12 mouse cellular contexts compared by ENCODE assay signal in genomic region chr11:113630642-113631041, GRCm38 (mm10). TPM values are rescaled to one million over a fixed set of nuclear protein-coding genes. Genes with fewer than 3 reads are reported as not detected.
DNase-seq lines count a peak whose midpoint lies in the region; ATAC-seq and TF ChIP-seq lines count a peak whose summit lies in the region.
"Had no signal": no experiment of that assay in that cellular context is flagged by ENCODE, and none has a peak within 500 bp of the region (broad histone marks: within the 10 kb centered on the region; RNA-seq: fewer than 3 reads in every experiment).

No protein-coding gene starts in this region.

- no peaks in the 10 kb centered on the region for H3K36me3 ChIP-seq in intestine, postnatal 0 days (ENCODE audit: control insufficient read depth, insufficient read depth)
- no peaks in the 10 kb centered on the region for H3K36me3 ChIP-seq in intestine, embryonic 16.5 days (ENCODE audit: control insufficient read depth, insufficient read depth, low read length)
- H3K36me3 ChIP-seq: heart, embryonic 15.5 days had no signal

- no peak overlapping the region for H3K9ac ChIP-seq in intestine, postnatal 0 days (ENCODE audit: low read depth, low read length)
- H3K9ac ChIP-seq in intestine, embryonic 16.5 days (ENCODE audit: low read depth, low read length): no peak overlapping the region
- H3K9ac ChIP-seq: heart, embryonic 15.5 days had no signal

- H3K27me3 ChIP-seq in intestine, postnatal 0 days (replicated peaks; ENCODE audit: control insufficient read depth, insufficient read depth, low read length): no peaks in the 10 kb centered on the region
- peaks cover 2% of the 10 kb centered on the region; the same call in 1 of the 2 replicates for H3K27me3 ChIP-seq in intestine, embryonic 16.5 days (replicated peaks; ENCODE audit: control insufficient read depth, insufficient read depth, low read length)
- H3K27me3 ChIP-seq: heart, embryonic 15.5 days had no signal

- no peak overlapping the region for H3K27ac ChIP-seq in intestine, postnatal 0 days (ENCODE audit: low read depth, low read length)
- H3K27ac ChIP-seq in intestine, embryonic 16.5 days (ENCODE audit: low read length): no peak overlapping the region
- H3K27ac ChIP-seq: heart, embryonic 15.5 days had no signal

- 50% methylated on average over 7 of the region's 7 CpGs for WGBS in intestine, postnatal 0 days
- 59% methylated on average over 7 of the region's 7 CpGs for WGBS in intestine, embryonic 16.5 days

- no peaks in the 10 kb centered on the region for H3K9me3 ChIP-seq in intestine, postnatal 0 days (ENCODE audit: control insufficient read depth)
- no peaks in the 10 kb centered on the region for H3K9me3 ChIP-seq in intestine, embryonic 16.5 days (ENCODE audit: control insufficient read depth, low read length)
- H3K9me3 ChIP-seq: heart, embryonic 15.5 days had no signal

- TF ChIP-seq CTCF in intestine, postnatal 0 days (IDR thresholded peaks at IDR 0.05; ENCODE audit: low read depth): peak; percentile 69

- no peak overlapping the region for H3K4me3 ChIP-seq in intestine, postnatal 0 days (ENCODE audit: low read depth, low read length)
- H3K4me3 ChIP-seq in intestine, embryonic 16.5 days (ENCODE audit: low read length): no peak overlapping the region
- H3K4me3 ChIP-seq: heart, embryonic 15.5 days had no signal

- peak; percentile 25 for DNase-seq in CD4-positive, CD25-positive, alpha-beta regulatory T cell, adult 2 months (ENCODE audit: low read depth, low spot score)
- peak; percentile 33 for DNase-seq in thymus, postnatal 0 days (ENCODE audit: low spot score)
- DNase-seq in thymus, postnatal 10 days (ENCODE audit: low spot score in 2 of 2): no peak
- DNase-seq in right cerebral cortex, adult 2 months (ENCODE audit: low spot score in 2 of 2): no peak
- DNase-seq in adrenal gland, postnatal 25 days: no peak
- DNase-seq: kidney, adult 8-10 months; thymus, postnatal 4 days had no signal

- H3K4me2 ChIP-seq in intestine, postnatal 0 days (replicated peaks; ENCODE audit: low read depth): 0 out of 2 replicates have a peak overlapping the region, but pooled peaks have one; percentile 57
- H3K4me2 ChIP-seq in intestine, embryonic 16.5 days (ENCODE audit: low read depth, low read length): no peak overlapping the region
- H3K4me2 ChIP-seq: heart, embryonic 15.5 days had no signal

- peaks cover 3% of the 10 kb centered on the region; the same call in 1 of the 2 replicates for H3K4me1 ChIP-seq in intestine, postnatal 0 days (replicated peaks; ENCODE audit: control insufficient read depth, insufficient read depth, low read length)
- H3K4me1 ChIP-seq in intestine, embryonic 16.5 days (ENCODE audit: control insufficient read depth, insufficient read depth, low read length): peaks cover 4% of the 10 kb centered on the region; the same call in 1 of the 2 replicates
- H3K4me1 ChIP-seq: heart, embryonic 15.5 days had no signal

- no peak for ATAC-seq in CD4-positive, CD25-positive, alpha-beta regulatory T cell, adult 4 months
- ATAC-seq in intestine, postnatal 0 days: no peak
- no peak for ATAC-seq in intestine, embryonic 16.5 days

RNA-seq across cellular contexts. Expression of gene Sstr2, which starts 11.5 kb away (rescaled TPM):
- under 1 TPM in 1 of 2 experiments, not detected in 1; 0.35 TPM for polyA plus RNA-seq in CD4-positive, CD25-positive, alpha-beta regulatory T cell, adult 4 months (2017; shearing (Covaris generic))
- 0.99 and 1.0 TPM in 2 replicates for polyA plus RNA-seq in intestine, postnatal 0 days (2015; fragmentation: Nextera tagmentation; extraction: Ambion mirVana)
- 0.62 and 1.3 TPM in 2 replicates for polyA plus RNA-seq in intestine, embryonic 16.5 days (2015; fragmentation: Nextera tagmentation; extraction: Ambion mirVana)
- 3.4 and 4.0 TPM in 2 replicates for polyA plus RNA-seq in thymus, postnatal 0 days (2015; fragmentation: Nextera tagmentation; extraction: Ambion mirVana)
- total RNA-seq in adrenal gland, postnatal 25 days (2021): 0.85 and 2.6 TPM in 2 replicates
- total RNA-seq: gastrocnemius, adult 18-20 months had no signal

RNA-seq across cellular contexts. Expression of gene Cog1, which starts 18.3 kb away (rescaled TPM):
- 10 to 100 TPM; 15.4 to 19.3 TPM for polyA plus RNA-seq in CD4-positive, CD25-positive, alpha-beta regulatory T cell, adult 4 months (2017; shearing (Covaris generic))
- 19.6 and 20.9 TPM in 2 replicates for polyA plus RNA-seq in intestine, postnatal 0 days (2015; fragmentation: Nextera tagmentation; extraction: Ambion mirVana)
- 24.9 and 25.0 TPM in 2 replicates for polyA plus RNA-seq in intestine, embryonic 16.5 days (2015; fragmentation: Nextera tagmentation; extraction: Ambion mirVana)
- 21.6 and 22.1 TPM in 2 replicates for polyA plus RNA-seq in thymus, postnatal 0 days (2015; fragmentation: Nextera tagmentation; extraction: Ambion mirVana)
- total RNA-seq in adrenal gland, postnatal 25 days (2021): 47.7 and 56.8 TPM in 2 replicates

RNA-seq across cellular contexts. Expression of gene Slc39a11, which starts 19.2 kb away (rescaled TPM):
- polyA plus RNA-seq in CD4-positive, CD25-positive, alpha-beta regulatory T cell, adult 4 months (2017; shearing (Covaris generic)): 10 to 100 TPM; 12.0 to 17.9 TPM
- 50.7 and 54.7 TPM in 2 replicates for polyA plus RNA-seq in intestine, postnatal 0 days (2015; fragmentation: Nextera tagmentation; extraction: Ambion mirVana)
- polyA plus RNA-seq in intestine, embryonic 16.5 days (2015; fragmentation: Nextera tagmentation; extraction: Ambion mirVana): 52.8 and 56.5 TPM in 2 replicates
- polyA plus RNA-seq in thymus, postnatal 0 days (2015; fragmentation: Nextera tagmentation; extraction: Ambion mirVana): 19.4 and 19.9 TPM in 2 replicates
- 19.8 and 26.3 TPM in 2 replicates for total RNA-seq in adrenal gland, postnatal 25 days (2021)

RNA-seq across cellular contexts. Expression of gene Fam104a, which starts 53.3 kb away (rescaled TPM):
- 10 to 100 TPM; 13.9 to 15.0 TPM for polyA plus RNA-seq in CD4-positive, CD25-positive, alpha-beta regulatory T cell, adult 4 months (2017; shearing (Covaris generic))
- polyA plus RNA-seq in intestine, postnatal 0 days (2015; fragmentation: Nextera tagmentation; extraction: Ambion mirVana): 40.0 and 41.9 TPM in 2 replicates
- 40.5 and 41.7 TPM in 2 replicates for polyA plus RNA-seq in intestine, embryonic 16.5 days (2015; fragmentation: Nextera tagmentation; extraction: Ambion mirVana)
- 53.3 and 54.7 TPM in 2 replicates for polyA plus RNA-seq in thymus, postnatal 0 days (2015; fragmentation: Nextera tagmentation; extraction: Ambion mirVana)
- total RNA-seq in adrenal gland, postnatal 25 days (2021): 29.1 and 30.5 TPM in 2 replicates

RNA-seq across cellular contexts. Expression of gene D11Wsu47e, which starts 53.6 kb away (rescaled TPM):
- 10 to 100 TPM in 1 of 2 experiments, 1 to 10 TPM in 1; 8.0 to 11.3 TPM for polyA plus RNA-seq in CD4-positive, CD25-positive, alpha-beta regulatory T cell, adult 4 months (2017; shearing (Covaris generic))
- polyA plus RNA-seq in intestine, postnatal 0 days (2015; fragmentation: Nextera tagmentation; extraction: Ambion mirVana): 9.0 and 9.6 TPM in 2 replicates
- polyA plus RNA-seq in intestine, embryonic 16.5 days (2015; fragmentation: Nextera tagmentation; extraction: Ambion mirVana): 13.8 and 14.5 TPM in 2 replicates
- polyA plus RNA-seq in thymus, postnatal 0 days (2015; fragmentation: Nextera tagmentation; extraction: Ambion mirVana): 15.7 and 17.0 TPM in 2 replicates
- total RNA-seq in adrenal gland, postnatal 25 days (2021): 21.7 and 22.4 TPM in 2 replicates

Comparison
In these comparisons a context has a peak if more than half of its experiments do, and no peak if none do; other contexts are left out.
1. DNase-seq: peak in CD4-positive, CD25-positive, alpha-beta regulatory T cell, adult 2 months (single experiment) and thymus, postnatal 0 days (single experiment); none in thymus, postnatal 10 days (0 of 2), right cerebral cortex, adult 2 months (0 of 2) and adrenal gland, postnatal 25 days (single experiment).